Mouse (Mus musculus) kidney, postnatal 0 days (tissue): ENCODE results near the gene Fbxl20. TPM values are rescaled to one million over a fixed set of nuclear protein-coding genes. Genes with fewer than 3 reads are reported as not detected.
A peak's percentile ranks its signal among the peaks of the same experiment; 100 is the strongest.

Experiments used
- ATAC-seq: fragments of 200-750 bp; cut with Nextera tagmentation; replicated peaks from 2 replicates; pipeline ENCODE4 v1.8.0; 2017; ENCODE audit warnings: low read depth, moderate number of reproducible peaks, moderate TSS enrichment, moderate library complexity; ENCODE audit not compliant: low FRiP score
- DNase-seq: peaks from one replicate; pipeline ENCODE4 v3.0.0-alpha.2; 2016; ENCODE audit warnings: low spot score
- H3K27ac ChIP-seq: fragments of 300-500 bp; sonication (generic); 2 replicates; pipeline ENCODE4 v1.5.1; 2014; ENCODE audit warnings: mild to moderate bottlenecking
- H3K27me3 ChIP-seq: fragments of 300-500 bp; sonication (generic); 2 replicates; pipeline ENCODE4 v1.6.1; 2014; ENCODE audit warnings: low read length, mixed read lengths; ENCODE audit not compliant: insufficient read depth
- H3K36me3 ChIP-seq: fragments of 300-500 bp; sonication (generic); 2 replicates; pipeline ENCODE4 v1.6.1; 2014; ENCODE audit warnings: low read length, mixed read lengths; ENCODE audit not compliant: insufficient read depth
- H3K4me1 ChIP-seq: fragments of 300-500 bp; sonication (generic); replicated peaks from 2 replicates; pipeline ENCODE4 v1.6.1; 2014; ENCODE audit warnings: antibody characterized with exemption, low read length, mixed read lengths; ENCODE audit not compliant: insufficient read depth
- H3K4me2 ChIP-seq: fragments of 300-500 bp; sonication (generic); 2 replicates; pipeline ENCODE4 v1.6.1; 2014; ENCODE audit warnings: mild to moderate bottlenecking, low read length, moderate library complexity, mixed read lengths
- H3K4me3 ChIP-seq: fragments of 300-500 bp; sonication (generic); replicated peaks from 2 replicates; pipeline ENCODE4 v1.5.1; 2014; ENCODE audit warnings: low read depth, low read length
- H3K9ac ChIP-seq: fragments of 300-500 bp; sonication (generic); 2 replicates; pipeline ENCODE4 v1.6.1; 2014; ENCODE audit warnings: low read depth, low read length
- H3K9me3 ChIP-seq: fragments of 300-500 bp; sonication (generic); replicated peaks from 2 replicates; pipeline ENCODE4 v1.6.1; 2016; ENCODE audit warnings: low read length, inconsistent platforms, mixed read lengths
- CTCF ChIP-seq: IDR thresholded peaks from 2 replicates; pipeline ENCODE4 v1.5.1; 2016; ENCODE audit warnings: antibody characterized with exemption, low read depth, mild to moderate bottlenecking, moderate library complexity
- WGBS: fragments of 180-500 bp; shearing (Covaris S2); extraction: QIAGEN DNeasy Blood & Tissue Kit; methylation state at CpG from one replicate; pipeline ENCODE4 v1.1.7; 2014; 5-methylcytosine and 5-hydroxymethylcytosine counted together
- polyA plus RNA-seq: library from polyadenylated mRNA; unstranded; fragments of >200 nt; fragmentation: Nextera tagmentation; extraction: Ambion mirVana; gene quantifications from 2 replicates; pipeline ENCODE4 v1.2.1, GENCODE M21; 2015

Fbxl20 gene
- polyA plus RNA-seq, 1 experiment from 2014 or later = 16.5 TPM

DNA sequence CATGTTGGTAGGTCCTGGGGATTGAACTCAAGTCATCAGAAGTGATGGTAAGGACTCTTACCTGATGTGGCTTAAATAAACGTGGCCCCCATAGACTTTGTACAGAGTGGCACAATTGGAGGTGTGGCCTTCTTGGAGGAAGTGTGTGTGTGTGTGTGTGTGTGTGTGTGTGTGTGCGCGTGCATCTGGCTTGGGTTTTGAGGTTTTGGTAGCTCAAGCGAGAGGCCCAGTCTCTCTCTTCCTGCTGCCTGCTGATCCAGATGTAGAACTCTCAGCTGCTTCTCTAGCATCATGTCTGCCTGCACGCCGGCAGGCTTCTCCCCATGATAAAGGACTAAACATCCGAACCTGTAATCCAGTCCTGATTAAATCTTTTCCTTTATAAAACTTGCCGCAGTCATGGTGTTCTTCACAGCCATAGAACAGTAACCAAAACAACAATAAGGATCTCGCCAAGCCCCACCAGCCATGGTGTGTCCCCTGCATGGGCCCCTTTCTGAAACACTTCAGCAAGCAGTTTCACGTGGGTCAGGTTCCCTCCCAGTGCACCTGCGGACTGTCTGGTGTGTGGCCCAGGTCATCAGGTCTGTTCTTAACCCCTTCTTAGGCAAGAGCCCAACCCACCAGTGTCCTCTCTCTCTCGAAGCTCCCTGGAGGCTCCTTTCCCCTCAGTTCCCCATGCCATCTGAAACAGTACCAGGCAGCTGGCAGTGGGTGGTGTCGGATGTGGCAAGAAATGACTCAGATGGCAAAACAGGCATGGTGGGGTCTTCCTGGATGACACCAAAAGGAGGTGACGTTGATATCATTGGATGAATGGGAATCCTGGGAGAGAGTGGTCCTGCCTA lies 100.3 kb downstream of the Fbxl20 start:
- no peak overlapping the region for H3K27ac ChIP-seq
- H3K4me1 ChIP-seq = peaks cover 11% of the 10 kb centered on the region
- no peaks in the 10 kb centered on the region for H3K36me3 ChIP-seq
- H3K4me2 ChIP-seq = no peak overlapping the region
- H3K9ac ChIP-seq = no peak overlapping the region
- TF ChIP-seq CTCF = no peak
- no peak for DNase-seq
- H3K4me3 ChIP-seq = no peak overlapping the region
- ATAC-seq = no peak
- H3K27me3 ChIP-seq = peaks cover 14% of the 10 kb centered on the region
- no peaks in the 10 kb centered on the region for H3K9me3 ChIP-seq
- WGBS = 56% methylated on average over 14 of the region's 14 CpGs

DNA sequence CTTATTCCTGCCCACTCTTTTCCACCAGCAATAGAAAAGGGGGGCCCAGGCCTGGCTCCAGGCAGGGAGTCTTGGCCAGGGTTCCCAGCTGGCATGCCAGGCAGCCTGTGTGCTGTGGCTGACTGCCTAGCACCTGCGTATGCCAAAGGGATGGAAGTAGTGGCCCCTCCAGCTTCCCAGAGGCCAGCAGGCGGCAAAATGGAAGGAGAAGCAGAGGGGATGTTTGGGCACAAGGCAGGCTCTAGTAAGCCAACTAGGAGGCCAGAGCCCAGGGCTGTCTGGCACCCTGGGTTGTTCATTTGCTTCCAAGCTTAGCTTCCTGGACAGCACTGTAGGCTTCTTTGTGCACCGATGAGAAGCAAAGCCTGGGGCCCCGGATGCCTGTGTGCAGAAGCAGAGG lies 102.5 kb downstream of the Fbxl20 start:
- 73% methylated on average over 4 of the region's 4 CpGs for WGBS
- ATAC-seq = no peak

DNA sequence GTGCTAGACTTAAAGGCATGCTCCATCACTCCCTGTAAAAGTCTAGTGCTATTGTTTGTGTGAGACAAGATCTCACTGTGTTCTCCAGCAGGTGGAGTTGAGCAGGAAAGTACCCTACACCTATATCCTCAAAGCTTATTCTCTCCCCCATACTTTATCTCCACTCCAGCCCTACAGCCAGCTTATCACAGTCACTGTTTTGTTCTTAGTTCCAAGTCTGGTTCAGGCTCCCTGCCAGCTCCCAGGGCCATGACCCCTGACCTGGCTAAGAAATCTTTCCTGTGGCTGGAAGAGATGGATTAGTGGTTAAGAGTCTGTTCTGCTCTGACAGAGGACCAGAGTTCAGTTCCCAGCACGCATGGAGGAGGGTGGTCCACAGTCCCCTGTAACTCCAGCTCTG lies 103.7 kb downstream of the Fbxl20 start:
- no peaks in the 10 kb centered on the region for H3K9me3 ChIP-seq
- H3K4me2 ChIP-seq = no peak overlapping the region
- DNase-seq = no peak
- no peak for ATAC-seq
- no peak overlapping the region for H3K9ac ChIP-seq
- no peaks in the 10 kb centered on the region for H3K36me3 ChIP-seq
- 0 out of 2 replicates have a peak, but pooled peaks have one; percentile 9 for TF ChIP-seq CTCF
- H3K27ac ChIP-seq = no peak overlapping the region
- 94% methylated on average over 1 of the region's 1 CpGs for WGBS
- H3K27me3 ChIP-seq = peaks cover 3% of the 10 kb centered on the region; the same call in 1 of the 2 replicates
- no peak overlapping the region for H3K4me3 ChIP-seq
- peaks cover 2% of the 10 kb centered on the region for H3K4me1 ChIP-seq

More for the DNA sequence above, 102.5 kb downstream of the Fbxl20 start:
- Histone ChIP-seq H3K36me3 (no peaks in the 10 kb centered on the region), H3K4me2 (no peak overlapping the region), H3K27ac (no peak overlapping the region), H3K27me3 (peaks cover 13% of the 10 kb centered on the region), H3K4me1 (peaks cover 11% of the 10 kb centered on the region), H3K9me3 (no peaks in the 10 kb centered on the region), H3K4me3 (no peak overlapping the region), H3K9ac (no peak overlapping the region)
- TF ChIP-seq CTCF = no peak
- no peak for DNase-seq

DNA sequence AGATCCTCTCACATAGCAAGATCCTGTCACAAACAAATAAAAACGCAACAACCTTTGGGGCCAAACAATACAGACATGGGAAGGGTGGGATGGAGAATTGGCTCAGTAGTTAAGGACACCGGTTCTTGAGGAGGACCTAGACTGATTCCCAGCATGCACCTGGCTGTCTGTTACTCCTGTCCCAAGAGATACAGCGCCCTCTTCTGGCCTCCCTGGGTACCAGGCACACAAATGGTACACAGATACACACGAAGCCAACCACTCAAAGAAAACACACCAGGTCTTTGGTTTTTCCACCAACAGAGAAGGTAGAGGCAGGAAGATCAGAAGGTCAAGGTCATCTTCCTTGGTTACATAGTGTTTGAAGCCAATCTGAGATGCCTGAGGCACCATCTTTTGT lies 104.6 kb downstream of the Fbxl20 start:
- no peak overlapping the region for H3K27ac ChIP-seq

GRCm38 (mm10) chr11:98044074-98044473 lies 106.1 kb downstream of the Fbxl20 start:
- DNase-seq (no peak), ATAC-seq (no peak)
- H3K27me3 ChIP-seq = no peaks in the 10 kb centered on the region
- TF ChIP-seq CTCF = no peak
- WGBS = 60% methylated on average over 5 of the region's 5 CpGs
- no peak overlapping the region for H3K4me2 ChIP-seq
- H3K4me1 ChIP-seq = no peaks in the 10 kb centered on the region; the same call in 1 of the 2 replicates
- H3K9me3 ChIP-seq = no peaks in the 10 kb centered on the region
- no peak overlapping the region for H3K4me3 ChIP-seq
- H3K27ac ChIP-seq = no peak overlapping the region
- H3K9ac ChIP-seq = no peak overlapping the region
- H3K36me3 ChIP-seq = no peaks in the 10 kb centered on the region

More for the DNA sequence above, 104.6 kb downstream of the Fbxl20 start:
- 67% methylated on average over 4 of the region's 4 CpGs for WGBS
- Histone ChIP-seq H3K9ac (no peak overlapping the region), H3K4me3 (no peak overlapping the region), H3K4me2 (no peak overlapping the region), H3K36me3 (no peaks in the 10 kb centered on the region), H3K9me3 (no peaks in the 10 kb centered on the region), H3K27me3 (no peaks in the 10 kb centered on the region; the same call in 1 of the 2 replicates), H3K4me1 (no peaks in the 10 kb centered on the region; the same call in 1 of the 2 replicates)
- DNase-seq (no peak), ATAC-seq (no peak)
- peak; percentile 33; the same call in 1 of the 2 replicates for TF ChIP-seq CTCF

DNA sequence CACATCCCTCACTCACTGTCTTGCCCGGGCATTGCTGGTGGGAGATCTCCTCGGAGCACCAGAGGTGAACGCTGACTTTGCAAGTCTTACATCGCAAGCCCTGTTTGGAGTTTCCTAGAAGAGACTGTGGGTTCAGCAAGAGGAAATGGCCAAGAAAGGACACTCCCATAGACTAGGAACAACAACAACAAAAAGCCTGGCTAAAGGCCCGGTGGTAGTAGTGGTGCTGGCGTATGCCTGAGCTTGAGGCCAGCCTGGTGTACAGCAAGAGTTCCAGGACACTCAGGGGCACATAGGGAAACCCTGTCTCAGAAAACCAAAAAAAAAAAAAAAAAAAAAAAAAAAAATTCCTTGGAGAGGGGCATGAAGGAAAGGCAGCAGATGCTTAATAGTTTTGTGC lies 107.5 kb downstream of the Fbxl20 start:
- Histone ChIP-seq H3K9ac (no peak overlapping the region), H3K36me3 (no peaks in the 10 kb centered on the region), H3K4me2 (no peak overlapping the region), H3K4me1 (no peaks in the 10 kb centered on the region; the same call in 1 of the 2 replicates), H3K27me3 (no peaks in the 10 kb centered on the region), H3K4me3 (no peak overlapping the region), H3K9me3 (no peaks in the 10 kb centered on the region), H3K27ac (no peak overlapping the region)
- no peak for DNase-seq
- 53% methylated on average over 6 of the region's 6 CpGs for WGBS
- no peak for ATAC-seq
- TF ChIP-seq CTCF = no peak
